Mouse (Mus musculus) MEL (cell line): Measurements from ENCODE around the gene Tepp. TPM values are rescaled to one million over a fixed set of nuclear protein-coding genes. Genes with fewer than 3 reads are reported as not detected.

Experiments used
- DNase-seq: peaks from one replicate; pipeline ENCODE4 v3.0.0; 2011; ENCODE audit warnings: low read depth, low spot score
- H3K27ac ChIP-seq: 2 replicates; pipeline ENCODE4 v1.5.1; 2012; ENCODE audit warnings: low read depth, mild to moderate bottlenecking, control low read depth, low read length, moderate library complexity; ENCODE audit not compliant: control insufficient read depth
- H3K27me3 ChIP-seq, 2 experiments: fragments of 150-350 bp in 1 of 2; sonication (generic) in 1 of 2; 2 replicates each; pipeline ENCODE4 v1.6.1; 2012; ENCODE audit warnings: low read length in 2 of 2, mild to moderate bottlenecking in 2 of 2, improper control_type of control experiment in 1 of 2, moderate library complexity in 1 of 2; ENCODE audit not compliant: insufficient read depth in 2 of 2, control insufficient read depth in 1 of 2
- H3K36me3 ChIP-seq, 2 experiments: 2 replicates each; pipeline ENCODE4 v1.6.1; 2012 to 2014; ENCODE audit warnings: low read length in 2 of 2, improper control_type of control experiment in 1 of 2, inconsistent platforms in 1 of 2, mild to moderate bottlenecking in 1 of 2; ENCODE audit not compliant: insufficient read depth in 2 of 2, control insufficient read depth in 1 of 2
- H3K4me1 ChIP-seq, 2 experiments: fragments of 150-350 bp in 1 of 2; sonication (generic) in 1 of 2; 2 replicates each; pipeline ENCODE4 v1.6.1; 2012; ENCODE audit warnings: low read length in 2 of 2, improper control_type of control experiment in 1 of 2, mild to moderate bottlenecking in 1 of 2; ENCODE audit not compliant: insufficient read depth in 2 of 2, control insufficient read depth in 1 of 2
- H3K4me3 ChIP-seq, 2 experiments: fragments of 150-350 bp in 1 of 2; sonication (generic) in 1 of 2; 2 replicates each; pipeline ENCODE4 v1.5.1; 2012; ENCODE audit warnings: low read depth in 2 of 2, low read length in 2 of 2, mild to moderate bottlenecking in 2 of 2, moderate library complexity in 2 of 2, control low read depth in 1 of 2, improper control_type of control experiment in 1 of 2; ENCODE audit not compliant: control insufficient read depth in 1 of 2, insufficient read depth in 1 of 2
- H3K79me2 ChIP-seq: 2 replicates; pipeline ENCODE4 v1.6.1; 2012; ENCODE audit warnings: mild to moderate bottlenecking, low read length, moderate library complexity; ENCODE audit not compliant: control insufficient read depth, poor library complexity, insufficient read depth
- H3K9ac ChIP-seq: 2 replicates; pipeline ENCODE4 v1.6.1; 2012; ENCODE audit warnings: low read depth, mild to moderate bottlenecking, control low read depth, low read length, moderate library complexity; ENCODE audit not compliant: control insufficient read depth, poor library complexity, severe bottlenecking
- H3K9me3 ChIP-seq: fragments of 150-350 bp; sonication (generic); replicated peaks from 2 replicates; pipeline ENCODE4 v1.6.1; 2012; ENCODE audit warnings: mild to moderate bottlenecking, low read length, improper control_type of control experiment, moderate library complexity; ENCODE audit not compliant: insufficient read depth
- BHLHE40 ChIP-seq: IDR thresholded peaks from 2 replicates; pipeline ENCODE4 v1.6.1; 2012; ENCODE audit warnings: low read depth, mild to moderate bottlenecking, inconsistent platforms, low read length, improper control_type of control experiment, borderline replicate concordance
- CHD1 ChIP-seq: IDR thresholded peaks from 2 replicates; pipeline ENCODE4 v1.6.1; 2012; ENCODE audit warnings: low read depth, mild to moderate bottlenecking, inconsistent platforms, low read length, improper control_type of control experiment
- CHD2 ChIP-seq: IDR thresholded peaks from 2 replicates; pipeline ENCODE4 v1.6.1; 2011; ENCODE audit warnings: low read length, improper control_type of control experiment
- CTCF ChIP-seq, 3 experiments: IDR thresholded peaks in 2 of 3; conservative IDR thresholded peaks in 1 of 3; 2 replicates each; pipeline ENCODE4 v1.5.1; 2011 to 2012; ENCODE audit warnings: low read length in 3 of 3, low read depth in 2 of 3, mild to moderate bottlenecking in 2 of 3, improper control_type of control experiment in 1 of 3, inconsistent platforms in 1 of 3, mixed read lengths in 1 of 3, moderate library complexity in 1 of 3; ENCODE audit not compliant: control insufficient read depth in 1 of 3, insufficient read depth in 1 of 3, poor library complexity in 1 of 3, severe bottlenecking in 1 of 3
- E2F4 ChIP-seq: IDR thresholded peaks from 2 replicates; pipeline ENCODE4 v1.6.1; 2011; ENCODE audit warnings: low read depth, low read length, improper control_type of control experiment, borderline replicate concordance
- ELF1 ChIP-seq: IDR thresholded peaks from 2 replicates; pipeline ENCODE4 v1.6.1; 2014; ENCODE audit warnings: low read depth, mild to moderate bottlenecking, inconsistent platforms, low read length, improper control_type of control experiment, moderate library complexity
- EP300 ChIP-seq, 2 experiments: IDR thresholded peaks; 2 replicates each; pipeline ENCODE4 v1.6.1; 2011; ENCODE audit warnings: improper control_type of control experiment in 2 of 2, low read length in 2 of 2, low read depth in 1 of 2, mild to moderate bottlenecking in 1 of 2
- GABPA ChIP-seq: IDR thresholded peaks from 2 replicates; pipeline ENCODE4 v1.6.1; 2012; ENCODE audit warnings: low read depth, mild to moderate bottlenecking, inconsistent platforms, low read length, improper control_type of control experiment, moderate library complexity
- GATA1 ChIP-seq: IDR thresholded peaks from 2 replicates; pipeline ENCODE4 v1.6.1; 2011; ENCODE audit warnings: low read depth, low read length, improper control_type of control experiment
- HCFC1 ChIP-seq: IDR thresholded peaks from 2 replicates; pipeline ENCODE4 v1.6.1; 2012; ENCODE audit warnings: low read depth, mild to moderate bottlenecking, inconsistent platforms, low read length, improper control_type of control experiment, moderate library complexity
- JUND ChIP-seq: IDR thresholded peaks from 2 replicates; pipeline ENCODE4 v1.6.1; 2011; ENCODE audit warnings: low read depth, mild to moderate bottlenecking, improper control_type of control experiment, low read length
- KAT2A ChIP-seq: conservative IDR thresholded peaks from 2 replicates; pipeline ENCODE4 v1.6.1; 2012; ENCODE audit warnings: low read depth, low read length, improper control_type of control experiment, inconsistent platforms
- MAFK ChIP-seq: IDR thresholded peaks from 2 replicates; pipeline ENCODE4 v1.6.1; 2011; ENCODE audit warnings: low read depth, mild to moderate bottlenecking, low read length, improper control_type of control experiment, borderline replicate concordance
- MAX ChIP-seq: IDR thresholded peaks from 2 replicates; pipeline ENCODE4 v1.6.1; 2011; ENCODE audit warnings: low read length, improper control_type of control experiment
- MYC ChIP-seq: IDR thresholded peaks from 2 replicates; pipeline ENCODE4 v1.6.1; 2011; ENCODE audit warnings: low read depth, mild to moderate bottlenecking, low read length, improper control_type of control experiment, moderate library complexity
- NELFE ChIP-seq: IDR thresholded peaks from 2 replicates; pipeline ENCODE4 v1.6.1; 2011; ENCODE audit warnings: low read depth, low read length, improper control_type of control experiment
- POLR2A ChIP-seq, 2 experiments: IDR thresholded peaks; 2 replicates each; pipeline ENCODE4 v1.6.1; 2011 to 2012; ENCODE audit warnings: low read length in 2 of 2, mild to moderate bottlenecking in 2 of 2, control low read depth in 1 of 2, improper control_type of control experiment in 1 of 2, low read depth in 1 of 2, moderate library complexity in 1 of 2; ENCODE audit not compliant: control insufficient read depth in 1 of 2, insufficient read depth in 1 of 2, poor library complexity in 1 of 2
- POLR2AphosphoS2 ChIP-seq: IDR thresholded peaks from 2 replicates; pipeline ENCODE4 v1.6.1; 2011; ENCODE audit warnings: low read length, improper control_type of control experiment
- POLR2AphosphoS5 ChIP-seq: IDR thresholded peaks from 2 replicates; pipeline ENCODE4 v1.6.1; 2012; ENCODE audit warnings: low read depth, borderline replicate concordance, mild to moderate bottlenecking, inconsistent platforms, low read length, moderate library complexity, mixed read lengths
- RCOR1 ChIP-seq: IDR thresholded peaks from 2 replicates; pipeline ENCODE4 v1.6.1; 2012; ENCODE audit warnings: low read depth, mild to moderate bottlenecking, inconsistent platforms, low read length, improper control_type of control experiment
- TAL1 ChIP-seq: IDR thresholded peaks from 2 replicates; pipeline ENCODE4 v1.6.1; 2012; ENCODE audit warnings: mild to moderate bottlenecking, inconsistent platforms, low read length, moderate library complexity, mixed read lengths
- TCF12 ChIP-seq: IDR thresholded peaks from 2 replicates; pipeline ENCODE4 v1.6.1; 2014; ENCODE audit warnings: low read depth, mild to moderate bottlenecking, inconsistent platforms, low read length, improper control_type of control experiment, moderate library complexity
- USF1 ChIP-seq: IDR thresholded peaks from 2 replicates; pipeline ENCODE4 v1.6.1; 2014; ENCODE audit warnings: low read depth, mild to moderate bottlenecking, inconsistent platforms, low read length, improper control_type of control experiment, moderate library complexity
- ZKSCAN1 ChIP-seq: IDR thresholded peaks from 2 replicates; pipeline ENCODE4 v1.6.1; 2012; ENCODE audit warnings: low read depth, mild to moderate bottlenecking, inconsistent platforms, low read length, improper control_type of control experiment, moderate library complexity
- ZNF384 ChIP-seq: IDR thresholded peaks from 2 replicates; pipeline ENCODE4 v1.6.1; 2012; ENCODE audit warnings: low read depth, mild to moderate bottlenecking, inconsistent platforms, low read length, improper control_type of control experiment
- polyA plus RNA-seq, 2 experiments: library from polyadenylated mRNA; stranded (reverse) in 1 of 2; unstranded in 1 of 2; fragments of >175 nt in 1 of 2; fragments of >200 nt in 1 of 2; gene quantifications; 2 replicates each; pipeline versions ENCODE4 v1.2.1 to v1.2.4; 2012; ENCODE audit warnings: low replicate concordance in 2 of 2, low read depth in 1 of 2; ENCODE audit not compliant: insufficient read length in 2 of 2, insufficient read depth in 1 of 2, missing spikeins in 1 of 2
- total RNA-seq: library from RNA; depleted of rRNA; stranded (reverse); fragments of 300-350 nt; gene quantifications from 2 replicates; pipeline ENCODE4 v1.2.3, GENCODE M21; 2012

Gene Tepp
- total and polyA plus RNA-seq, 3 experiments, result not detected

GRCm38 (mm10) chr8:95289066-95289650, 21.2 kb upstream of the Tepp start:
- Histone ChIP-seq H3K79me2 (no peaks in the 10 kb centered on the region), H3K36me3 (no peaks in the 10 kb centered on the region), H3K4me3 (no peak overlapping the region), H3K9ac (no peak overlapping the region), H3K27ac (no peak overlapping the region), H3K4me1 (peaks cover 0 to 4% of the 10 kb centered on the region in 2 experiments; a peak in 2 of 4 replicates), H3K9me3 (no peaks in the 10 kb centered on the region), H3K27me3 (peaks cover 4 to 10% of the 10 kb centered on the region in 2 experiments)
- DNase-seq, result no peak
- TF ChIP-seq HCFC1, result no peak
- no peak for TF ChIP-seq ELF1
- TF ChIP-seq TAL1, result no peak

- Histone ChIP-seq H3K27me3 (peaks cover 4 to 5% of the 10 kb centered on the region in 2 experiments; a peak in 2 of 4 replicates), H3K36me3 (no peaks in the 10 kb centered on the region), H3K9ac (peak overlapping the region; percentile 53)
- TF ChIP-seq JUND (no peak), CHD2 (no peak), ELF1 (0 out of 2 replicates have a peak, but pooled peaks have one; percentile 11), MYC (no peak), POLR2A (IDR thresholded peaks at IDR 0.05; ENCODE audit: control insufficient read depth in 1 of 2, insufficient read depth in 1 of 2, low read depth in 1 of 2, low read length in 2 of 2, poor library complexity in 1 of 2) (peak in 1 of 2 experiments; percentile 29; a peak in 1 of 4 replicates), NELFE (peak; percentile 20; the same call in 1 of the 2 replicates), POLR2AphosphoS5 (no peak), EP300 (IDR thresholded peaks at IDR 0.05; ENCODE audit: low read depth in 1 of 2, low read length in 2 of 2) (no peak), CHD1 (no peak), KAT2A (no peak), MAFK (no peak)
- TF ChIP-seq, all 39 proteins: peak for 3
- Histone ChIP-seq H3K27ac (no peak overlapping the region), H3K9me3 (no peaks in the 10 kb centered on the region), H3K4me1 (peaks cover 0 to 4% of the 10 kb centered on the region in 2 experiments; a peak in 2 of 4 replicates), H3K79me2 (no peaks in the 10 kb centered on the region), H3K4me3 (peak overlapping the region; percentile 38 to 46)
- DNase-seq, result peak; percentile 63
Measured at GRCm38 (mm10) chr8:95293172-95293571, 17.2 kb upstream of the Tepp start.

- Histone ChIP-seq H3K79me2 (no peaks in the 10 kb centered on the region), H3K4me3 (no peak overlapping the region), H3K9me3 (no peaks in the 10 kb centered on the region), H3K27ac (no peak overlapping the region), H3K9ac (no peak overlapping the region), H3K27me3 (peaks cover 3 to 5% of the 10 kb centered on the region in 2 experiments; a peak in 1 of 4 replicates), H3K36me3 (no peaks in the 10 kb centered on the region), H3K4me1 (peaks cover 0 to 4% of the 10 kb centered on the region in 2 experiments; a peak in 2 of 4 replicates)
- DNase-seq, result no peak
- TF ChIP-seq GABPA (no peak), USF1 (no peak), MYC (no peak), CHD2 (no peak), MAX (no peak), CTCF (IDR thresholded peaks at IDR 0.05 in 2 of 3, conservative IDR thresholded peaks at IDR 0.05 in 1 of 3; ENCODE audit: control insufficient read depth in 1 of 3, insufficient read depth in 1 of 3, low read depth in 2 of 3, low read length in 3 of 3, poor library complexity in 1 of 3, severe bottlenecking in 1 of 3) (no peak), E2F4 (no peak), POLR2AphosphoS2 (no peak), HCFC1 (no peak), MAFK (no peak), BHLHE40 (no peak), ZKSCAN1 (no peak), RCOR1 (no peak), ZNF384 (no peak), TCF12 (no peak), POLR2A (IDR thresholded peaks at IDR 0.05; ENCODE audit: control insufficient read depth in 1 of 2, insufficient read depth in 1 of 2, low read depth in 1 of 2, low read length in 2 of 2, poor library complexity in 1 of 2) (no peak), GATA1 (no peak)
Measured at GRCm38 (mm10) chr8:95293891-95294290, 16.5 kb upstream of the Tepp start.
